Mouse (Mus musculus) layer of hippocampus, adult 9-10 months (tissue): Measurements from ENCODE around the gene Med20.
"Not testable (repeated sequence)": the region's sequence is repeated elsewhere in the genome, so short reads cannot be mapped to it uniquely, and the experiment has no call there.

ENCODE experiments used
- DNase-seq: peaks from one replicate; pipeline ENCODE4 v3.0.0; 2022; ENCODE audit warnings: low spot score

The Med20 gene

DNA sequence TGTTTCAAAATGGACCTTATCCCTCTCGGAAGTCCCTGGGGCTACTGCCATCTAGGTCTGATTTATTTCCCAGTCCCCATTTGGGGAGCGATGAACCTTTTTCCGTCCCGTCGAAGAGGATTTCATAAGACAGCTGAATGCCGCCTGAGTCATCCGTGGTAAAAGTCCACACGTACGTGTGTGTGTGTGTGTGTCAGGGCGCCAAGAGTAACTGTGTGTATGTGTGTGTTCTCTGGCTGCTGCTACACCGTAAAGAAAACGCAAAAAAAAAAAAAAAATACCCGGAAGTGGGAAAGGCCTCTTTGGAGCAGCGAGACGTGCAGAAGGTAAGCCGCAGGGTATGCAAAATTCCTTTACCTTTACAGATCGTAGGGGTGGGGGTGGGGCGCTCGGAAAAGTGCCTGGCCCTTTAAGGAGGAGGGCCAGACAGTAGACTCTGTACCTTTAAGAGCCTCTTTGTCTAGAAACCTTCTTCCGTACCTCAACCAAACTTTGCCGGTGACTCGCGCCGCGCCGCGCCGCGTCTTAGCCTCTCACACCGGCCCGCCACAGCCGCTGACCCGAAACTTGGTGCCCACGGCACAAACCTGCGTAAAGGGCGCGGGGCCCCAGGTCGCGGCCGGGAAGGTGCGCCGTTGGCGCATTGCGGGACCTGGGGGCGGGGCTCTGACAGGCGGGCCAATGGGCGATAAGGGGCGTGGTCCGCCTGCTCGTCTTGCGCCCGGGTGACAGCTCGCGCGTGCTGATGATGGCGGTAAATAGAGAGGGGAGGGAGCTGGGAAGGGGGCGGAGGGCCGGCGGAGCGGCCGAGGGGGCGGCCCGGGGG is 17.7 kb downstream of the Med20 start:
- DNase-seq: peak; percentile 84

- DNase-seq: no peak
Measured at GRCm38 (mm10) chr17:47629717-47630677, 18.6 kb downstream of the Med20 start.

- no peak for DNase-seq
Measured at GRCm38 (mm10) chr17:47630678-47631065, 19.3 kb downstream of the Med20 start, which contains the start of gene Usp49. TSS of gene Usp49 (plus strand) at chr17:47630690.

GRCm38 (mm10) chr17:47632181-47632840 is 20.9 kb downstream of the Med20 start:
- DNase-seq: no peak

DNA sequence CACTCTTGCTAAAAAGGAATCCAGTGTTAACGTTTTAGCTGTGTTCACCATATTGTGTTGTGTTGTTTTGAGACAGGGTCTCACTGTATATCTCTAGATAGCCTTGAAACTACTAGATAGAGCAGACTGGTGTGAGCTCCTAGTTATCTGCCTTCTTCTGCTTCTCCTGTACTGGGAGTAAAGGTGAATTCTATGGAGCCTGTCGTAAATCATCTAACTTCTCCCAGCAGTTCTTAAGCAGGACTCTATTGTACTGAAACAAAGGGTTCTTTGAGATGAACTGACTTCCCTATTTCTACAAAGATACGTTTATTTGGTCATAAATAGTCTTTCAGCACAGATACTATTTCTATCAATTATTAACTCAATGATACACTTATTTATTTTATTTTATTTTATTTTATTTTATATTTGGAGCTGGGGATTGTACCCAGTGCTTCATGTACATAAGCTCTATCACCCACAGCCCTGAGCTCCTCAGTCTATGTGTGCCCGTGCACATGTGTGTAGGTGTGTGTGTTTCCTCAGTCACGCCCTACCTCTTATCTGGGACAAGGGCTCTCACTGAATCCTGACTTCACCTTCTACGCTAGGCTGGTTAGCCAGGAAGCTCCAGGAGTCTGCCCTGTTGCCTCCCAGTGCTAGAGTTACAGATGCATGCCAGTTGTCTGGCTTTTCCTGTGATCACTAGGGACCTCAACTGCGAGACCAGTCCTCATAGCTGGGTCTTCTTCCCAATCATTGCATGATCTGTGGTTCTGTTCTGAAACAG is 22.8 kb downstream of the Med20 start:
- no peak for DNase-seq

GRCm38 (mm10) chr17:47642992-47643391 is 31.6 kb downstream of the Med20 start:
- no peak for DNase-seq

GRCm38 (mm10) chr17:47646683-47647082 is 35.3 kb downstream of the Med20 start:
- DNase-seq: peak; percentile 66

DNA sequence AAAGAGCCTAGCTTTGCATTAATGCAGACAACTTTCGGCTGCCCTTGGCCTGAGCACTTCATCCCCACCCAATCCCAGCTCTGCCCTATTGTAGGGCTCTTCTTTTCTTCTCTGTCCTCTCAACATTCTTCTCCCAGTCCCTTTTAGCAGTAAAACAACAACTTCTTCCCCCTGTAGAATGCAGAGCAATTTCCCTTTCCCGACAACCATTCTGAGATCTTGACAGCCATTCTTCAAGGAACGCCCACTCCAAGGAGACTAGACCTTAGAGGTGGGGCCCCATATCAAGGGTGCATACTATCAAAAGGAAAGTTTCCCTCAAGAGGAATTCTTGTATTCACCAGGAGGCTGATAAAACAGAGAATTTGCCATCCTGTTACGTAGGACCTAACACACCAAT is 37.6 kb downstream of the Med20 start:
- no peak for DNase-seq

- DNase-seq: no peak
Measured at GRCm38 (mm10) chr17:47651953-47652352, 40.6 kb downstream of the Med20 start.

- DNase-seq: not testable (repeated sequence)
Measured at GRCm38 (mm10) chr17:47654346-47654745, 43.0 kb downstream of the Med20 start.

GRCm38 (mm10) chr17:47655697-47656096 is 44.3 kb downstream of the Med20 start:
- DNase-seq: no peak

GRCm38 (mm10) chr17:47657901-47658300 is 46.5 kb downstream of the Med20 start:
- DNase-seq: no peak

- no peak for DNase-seq
Measured at GRCm38 (mm10) chr17:47658741-47659243, 47.4 kb downstream of the Med20 start.

- DNase-seq: no peak
Measured at GRCm38 (mm10) chr17:47663009-47663713, 51.8 kb downstream of the Med20 start.

- no peak for DNase-seq
Measured at GRCm38 (mm10) chr17:47664474-47664873, 53.1 kb downstream of the Med20 start.

GRCm38 (mm10) chr17:47669166-47669565 is 57.8 kb downstream of the Med20 start:
- no peak for DNase-seq

GRCm38 (mm10) chr17:47671988-47672310 is 60.6 kb downstream of the Med20 start:
- DNase-seq: no peak

DNA sequence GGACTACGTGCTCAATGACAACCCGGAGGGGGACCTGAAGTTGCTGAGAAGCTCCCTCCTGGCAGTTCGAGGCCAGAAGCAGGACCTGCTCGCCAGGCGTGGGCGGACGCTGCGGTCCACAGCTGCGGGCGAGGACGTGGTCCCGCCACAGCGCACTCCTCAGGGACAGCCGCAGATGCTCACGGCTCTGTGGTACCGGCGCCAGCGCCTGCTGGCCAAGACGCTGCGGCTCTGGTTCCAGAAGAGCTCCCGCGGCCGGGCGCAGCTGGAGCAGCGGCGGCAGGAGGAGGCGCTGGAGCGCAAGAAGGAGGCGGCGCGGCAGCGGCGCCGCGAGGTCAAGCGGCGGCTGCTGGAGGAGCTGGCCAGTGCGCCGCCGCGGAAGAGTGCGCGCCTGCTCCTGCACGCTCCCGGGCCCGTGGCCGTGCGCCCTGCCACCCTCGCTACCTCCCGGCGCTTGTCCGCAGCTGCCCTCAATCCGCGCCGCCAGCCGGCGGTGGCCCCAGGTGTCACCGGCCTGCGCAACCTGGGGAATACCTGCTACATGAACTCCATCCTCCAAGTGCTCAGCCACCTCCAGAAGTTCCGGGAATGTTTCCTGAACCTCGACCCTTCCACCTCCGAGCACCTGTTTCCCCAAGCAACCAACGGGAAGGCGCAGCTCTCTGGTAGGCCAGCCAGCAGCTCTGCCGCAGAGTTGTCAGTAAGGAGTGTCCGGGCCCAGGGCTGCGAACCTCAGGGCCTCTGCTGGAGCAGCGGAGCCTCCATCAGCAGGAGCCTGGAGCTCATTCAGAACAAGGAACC is 61.1 kb downstream of the Med20 start:
- DNase-seq: no peak
